Mouse (Mus musculus): ENCODE data around the gene L3mbtl1.

GRCm38 (mm10) chr2:162927918-162928585 lies 15.2 kb upstream of the L3mbtl1 start:
- TF ChIP-seq POLR2A (IDR thresholded peaks at IDR 0.05; ENCODE audit: low read depth, low read length) (no peak), CTCF (IDR thresholded peaks at IDR 0.05; ENCODE audit: extremely low read depth, insufficient read length, insufficient replicate concordance, low read depth, low read length) (no peak)
